Mouse (Mus musculus) layer of hippocampus, postnatal 10 days (tissue): Measurements from ENCODE around the gene Rhob. TPM values are rescaled to one million over a fixed set of nuclear protein-coding genes. Genes with fewer than 3 reads are reported as not detected.

Experiments
- DNase-seq, 2 experiments: peaks; one replicate each; pipeline ENCODE4 v3.0.0; 2021; ENCODE audit warnings: low spot score in 2 of 2
- total RNA-seq, 2 experiments: library from RNA; stranded (reverse); gene quantifications; 2 replicates each; pipeline ENCODE4 v1.2.3; 2021

The Rhob gene
- total RNA-seq, 2 experiments from 2014 or later = 303 to 334 TPM

DNA sequence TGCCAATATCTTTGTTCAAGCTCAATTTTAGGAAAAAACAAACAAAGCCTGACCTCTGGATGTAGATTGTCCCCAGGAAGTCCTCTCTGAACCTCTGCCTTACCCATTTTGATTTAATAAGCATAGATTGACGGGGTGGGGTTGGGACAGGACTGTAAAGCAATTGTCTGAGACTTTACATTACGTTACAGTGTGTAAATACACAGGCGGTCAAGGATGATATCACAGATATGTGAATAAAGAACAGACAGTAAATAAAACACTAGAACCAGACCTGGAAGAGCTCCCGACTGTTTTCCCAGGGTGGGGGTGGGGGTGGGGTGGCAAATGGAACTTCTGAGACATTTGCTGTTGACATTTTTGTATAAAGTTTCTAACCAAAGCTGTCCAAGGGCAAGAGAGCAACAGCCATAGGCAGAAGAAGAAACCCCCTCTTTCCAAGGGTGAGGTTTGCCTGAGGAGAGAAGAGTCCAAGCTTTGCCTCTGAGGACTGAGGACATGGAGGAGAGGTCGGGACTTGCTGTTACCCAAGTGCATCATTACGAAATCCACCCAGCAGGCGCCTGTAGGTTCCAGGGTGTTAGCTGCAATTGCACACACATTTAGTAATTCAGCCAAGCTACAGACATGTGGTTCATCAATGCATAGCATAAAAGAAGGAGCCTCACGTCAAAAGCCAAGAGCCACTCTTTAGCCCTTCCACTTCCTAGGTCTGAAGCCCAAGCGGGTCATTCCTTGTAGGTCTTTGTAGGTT is 7.3 kb upstream of the Rhob start:
- no peak for DNase-seq

DNA sequence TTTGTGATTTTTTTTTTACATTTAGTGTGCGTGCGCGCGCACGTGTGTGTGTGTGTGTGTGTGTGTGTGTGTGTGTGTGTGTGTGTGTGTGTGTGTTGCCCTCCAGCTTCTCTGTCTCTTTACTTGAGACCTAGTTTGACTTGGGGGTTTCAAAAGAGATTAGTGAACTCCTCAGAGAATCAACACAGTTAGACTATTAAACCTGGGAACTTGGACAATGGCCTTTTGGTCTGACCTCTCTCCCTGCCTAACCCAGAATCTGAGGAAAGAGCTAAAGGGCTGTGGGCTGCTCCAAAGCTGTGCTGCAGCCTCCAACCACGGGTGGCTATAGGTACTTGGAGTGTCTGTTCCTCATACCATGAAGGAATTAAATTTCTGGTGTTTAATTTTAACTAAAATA is 4.3 kb upstream of the Rhob start:
- no peak for DNase-seq

DNA sequence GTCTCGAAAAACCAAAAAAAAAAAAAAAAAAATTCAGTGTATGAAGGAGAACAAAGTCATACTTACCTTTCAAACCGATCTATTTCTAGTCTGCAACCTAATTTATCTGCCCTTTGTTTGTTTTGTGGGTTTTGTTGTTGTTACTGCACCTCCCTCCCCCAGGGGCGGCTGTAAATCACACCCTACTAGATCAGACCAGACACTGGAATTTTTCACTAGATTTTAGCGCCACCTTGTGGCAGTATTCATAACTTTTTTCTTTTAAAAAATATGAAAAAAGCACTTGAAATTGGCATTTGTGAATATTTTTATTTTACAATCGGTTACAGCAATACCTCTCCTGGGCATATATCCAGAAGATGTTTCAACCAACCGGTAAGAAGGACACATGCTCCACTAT is 2.7 kb upstream of the Rhob start:
- peak in 1 of 2 experiments; percentile 49 for DNase-seq

DNA sequence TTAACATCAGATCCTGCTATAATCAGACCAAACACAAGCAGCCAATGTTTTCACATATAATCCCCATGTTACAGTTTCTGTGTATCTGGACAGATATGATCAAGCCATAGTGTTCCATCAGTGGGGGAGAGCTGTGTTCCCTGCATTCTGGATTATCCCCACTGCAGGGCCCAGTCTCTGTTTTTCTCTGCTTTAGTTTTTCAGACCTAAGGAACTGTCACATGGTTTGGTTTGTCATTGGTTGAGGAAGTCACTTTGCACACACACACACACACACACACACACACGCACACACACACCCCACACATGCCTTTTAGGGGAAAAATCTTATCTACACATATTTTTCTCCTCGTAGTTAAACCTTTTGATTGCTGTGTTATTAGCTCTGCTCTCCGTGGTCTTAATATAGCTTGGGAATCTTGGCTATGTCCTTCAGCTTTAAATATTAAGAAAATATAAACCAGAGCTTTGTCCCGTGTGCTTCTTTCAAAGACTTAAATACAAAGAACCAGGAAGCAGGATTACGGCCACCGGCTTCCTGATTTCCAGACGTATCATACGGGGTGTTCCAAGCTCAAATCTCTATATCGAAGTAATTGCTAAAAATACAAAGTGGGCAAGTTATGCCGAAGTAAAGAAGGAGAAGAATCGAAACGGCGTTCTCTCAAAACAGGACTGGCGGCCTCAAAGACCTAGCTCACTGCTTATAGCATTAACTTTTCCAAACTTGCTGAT is 1.9 kb upstream of the Rhob start:
- DNase-seq = no peak

DNA sequence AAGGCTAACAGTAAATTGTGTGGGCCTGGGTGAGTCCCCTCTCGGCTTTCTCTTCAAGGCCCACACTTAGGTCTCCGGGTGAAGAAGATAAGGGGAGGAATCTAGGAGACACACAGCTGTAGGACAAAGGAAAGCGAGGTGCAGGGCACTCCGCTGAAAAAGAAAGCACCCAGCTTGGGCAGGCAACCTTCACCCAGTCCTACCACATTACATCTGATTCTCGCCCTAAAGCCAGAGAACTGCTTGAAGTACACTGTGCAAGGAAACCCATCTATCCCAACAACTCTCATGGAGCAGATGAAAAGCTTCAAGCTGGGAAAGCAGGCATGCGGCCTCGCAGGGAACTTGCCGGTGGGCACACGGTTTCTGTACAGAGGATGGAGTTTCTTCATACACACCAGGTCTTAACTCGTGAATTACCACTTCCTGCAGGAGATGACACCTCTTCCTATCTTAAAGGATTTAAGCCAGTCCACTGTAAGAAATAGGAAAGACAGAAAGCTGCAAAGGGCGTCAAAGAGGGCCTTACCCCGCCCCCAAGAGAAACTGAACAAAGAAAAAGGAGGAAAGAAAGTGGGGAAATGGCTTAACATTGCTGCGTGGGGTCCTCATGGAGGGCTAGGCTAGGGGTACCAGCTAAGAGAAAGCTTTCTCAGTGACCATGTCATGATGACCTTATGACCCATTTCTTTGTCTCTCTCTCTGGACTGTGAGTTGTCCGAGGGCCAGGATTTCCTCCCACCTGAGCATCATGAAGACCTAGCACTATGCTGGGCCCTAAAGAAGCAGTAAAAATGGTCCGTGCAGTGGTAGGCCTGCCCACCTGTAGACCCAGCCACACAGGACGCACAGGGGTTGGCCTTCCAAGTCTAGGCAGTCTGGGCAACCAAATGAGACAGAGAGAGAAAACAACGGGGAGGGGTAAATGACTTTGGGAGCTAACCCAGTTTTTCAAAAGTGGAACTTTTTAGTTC is 1.1 kb upstream of the Rhob start:
- no peak for DNase-seq

DNA sequence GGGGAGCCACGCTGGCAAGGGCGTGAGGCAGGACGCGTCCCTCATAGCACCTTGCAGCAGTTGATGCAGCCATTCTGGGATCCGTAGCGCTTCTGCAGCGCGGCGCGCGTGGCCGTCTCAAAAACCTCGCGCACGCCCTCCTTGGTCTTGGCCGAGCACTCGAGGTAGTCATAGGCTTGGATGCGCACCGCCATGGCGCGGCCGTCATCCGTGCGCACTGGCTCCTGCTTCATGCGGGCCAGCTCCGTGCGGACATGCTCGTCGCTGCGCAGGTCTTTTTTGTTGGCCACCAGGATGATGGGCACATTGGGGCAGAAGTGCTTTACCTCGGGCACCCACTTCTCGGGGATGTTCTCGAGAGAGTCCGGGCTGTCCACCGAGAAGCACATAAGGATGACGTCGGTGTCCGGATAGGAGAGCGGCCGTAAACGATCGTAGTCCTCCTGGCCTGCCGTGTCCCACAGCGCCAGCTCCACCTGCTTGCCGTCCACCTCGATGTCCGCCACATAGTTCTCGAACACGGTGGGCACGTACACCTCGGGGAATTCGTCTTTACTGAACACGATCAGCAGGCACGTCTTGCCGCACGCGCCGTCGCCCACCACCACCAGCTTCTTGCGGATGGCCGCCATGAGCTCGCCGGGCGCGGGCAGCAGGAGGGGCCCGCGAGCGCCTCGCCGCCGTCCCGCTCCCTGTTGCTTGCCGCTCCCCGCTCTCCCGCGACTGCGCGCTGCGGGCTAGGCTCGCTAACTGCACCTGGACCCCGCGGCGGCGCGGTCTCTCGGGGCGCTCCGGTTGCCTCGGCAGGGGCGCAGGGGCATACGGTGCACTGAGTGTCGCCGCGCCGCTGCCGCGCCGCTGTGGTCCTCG is 573 bp downstream of the Rhob start:
- DNase-seq = peak; percentile 69 to 70

DNA sequence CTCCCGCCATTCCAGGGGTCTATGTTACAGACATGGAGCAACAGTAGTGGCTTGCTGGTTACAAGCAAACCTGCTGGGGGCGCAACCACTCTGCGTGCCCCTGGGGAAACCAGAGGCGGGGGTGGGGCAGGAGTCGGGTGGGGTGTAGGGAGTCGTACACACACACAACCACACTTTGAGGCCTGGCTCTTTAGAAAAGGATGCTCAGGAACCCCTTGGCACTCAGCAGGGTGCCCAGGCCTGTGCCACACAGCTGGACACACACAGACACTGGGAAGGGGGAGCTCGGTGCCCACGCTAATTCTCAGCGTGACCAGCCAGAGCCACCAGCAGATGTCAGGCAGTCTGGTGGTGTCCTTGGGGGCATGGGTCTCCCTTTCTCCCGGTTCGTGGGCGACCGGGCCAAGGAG is 1.2 kb downstream of the Rhob start:
- DNase-seq = peak; percentile 66 to 77

DNA sequence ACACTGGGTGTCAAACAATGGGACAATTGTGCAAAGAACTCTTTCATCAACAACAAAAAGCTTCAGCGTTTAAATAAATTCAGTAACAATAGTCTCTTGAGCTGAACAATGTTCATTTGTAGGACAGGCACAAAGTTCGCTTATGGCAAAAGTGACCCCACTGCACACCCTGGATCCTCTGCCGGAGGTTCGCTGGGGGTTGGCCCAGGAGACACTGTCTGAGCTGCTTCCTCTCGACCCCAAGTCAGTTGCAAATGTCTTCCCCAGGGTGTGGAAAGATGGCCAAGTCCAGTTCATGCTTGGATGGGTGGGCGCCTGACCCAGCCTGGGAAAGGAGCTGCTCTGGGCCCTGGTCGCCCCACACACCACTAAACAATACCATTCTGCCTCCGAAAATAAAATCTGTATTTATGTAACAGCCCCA is 1.6 kb downstream of the Rhob start:
- DNase-seq = no peak

DNA sequence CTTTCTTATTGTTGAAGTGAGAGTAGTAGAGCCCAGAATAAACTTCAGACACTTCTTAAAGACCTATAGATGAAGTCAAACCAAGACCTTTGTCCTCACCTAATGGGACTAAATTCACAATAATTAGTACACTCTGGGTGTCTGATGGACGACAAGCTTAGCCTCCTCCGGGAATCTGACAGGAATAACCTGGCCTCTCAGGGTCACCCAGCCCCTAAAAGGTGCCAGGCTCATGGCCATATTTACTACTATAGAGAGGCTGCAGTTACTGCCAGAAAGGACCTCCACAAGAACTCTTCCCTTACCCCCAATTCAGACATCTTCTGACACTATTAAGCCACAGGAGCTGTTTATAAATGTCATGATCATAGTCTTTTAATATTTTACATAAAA is 2.5 kb downstream of the Rhob start:
- DNase-seq = no peak

DNA sequence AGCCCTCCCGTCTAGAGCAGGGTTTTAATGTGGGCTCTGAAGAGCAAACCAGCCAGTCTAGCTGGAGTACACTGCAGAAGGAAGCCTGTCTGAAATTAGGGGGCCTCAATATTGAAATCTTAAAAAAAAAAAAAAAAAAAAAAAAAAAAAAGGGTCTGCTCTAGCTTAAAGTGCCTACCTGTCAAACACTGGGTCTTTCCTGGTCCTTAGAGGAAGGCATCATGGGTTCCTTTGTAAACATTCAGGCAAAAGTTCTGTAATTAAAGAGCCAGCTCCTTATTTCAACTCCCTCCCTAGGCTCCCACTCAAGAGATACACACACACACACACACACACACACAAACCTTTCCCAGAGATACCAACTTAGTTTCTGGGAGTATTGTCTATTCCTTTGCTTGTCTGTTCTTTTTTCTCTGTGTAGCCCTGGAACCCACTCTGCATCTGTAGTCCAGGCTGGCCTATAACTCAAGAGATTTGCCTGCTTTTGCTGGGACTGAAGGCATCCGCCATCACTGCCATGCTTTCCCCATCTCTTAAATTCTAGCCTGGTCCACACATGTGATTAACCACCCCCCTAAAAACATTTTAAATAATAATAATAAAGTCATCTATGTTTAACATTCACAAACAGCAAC is 3.0 kb downstream of the Rhob start:
- no peak for DNase-seq

DNA sequence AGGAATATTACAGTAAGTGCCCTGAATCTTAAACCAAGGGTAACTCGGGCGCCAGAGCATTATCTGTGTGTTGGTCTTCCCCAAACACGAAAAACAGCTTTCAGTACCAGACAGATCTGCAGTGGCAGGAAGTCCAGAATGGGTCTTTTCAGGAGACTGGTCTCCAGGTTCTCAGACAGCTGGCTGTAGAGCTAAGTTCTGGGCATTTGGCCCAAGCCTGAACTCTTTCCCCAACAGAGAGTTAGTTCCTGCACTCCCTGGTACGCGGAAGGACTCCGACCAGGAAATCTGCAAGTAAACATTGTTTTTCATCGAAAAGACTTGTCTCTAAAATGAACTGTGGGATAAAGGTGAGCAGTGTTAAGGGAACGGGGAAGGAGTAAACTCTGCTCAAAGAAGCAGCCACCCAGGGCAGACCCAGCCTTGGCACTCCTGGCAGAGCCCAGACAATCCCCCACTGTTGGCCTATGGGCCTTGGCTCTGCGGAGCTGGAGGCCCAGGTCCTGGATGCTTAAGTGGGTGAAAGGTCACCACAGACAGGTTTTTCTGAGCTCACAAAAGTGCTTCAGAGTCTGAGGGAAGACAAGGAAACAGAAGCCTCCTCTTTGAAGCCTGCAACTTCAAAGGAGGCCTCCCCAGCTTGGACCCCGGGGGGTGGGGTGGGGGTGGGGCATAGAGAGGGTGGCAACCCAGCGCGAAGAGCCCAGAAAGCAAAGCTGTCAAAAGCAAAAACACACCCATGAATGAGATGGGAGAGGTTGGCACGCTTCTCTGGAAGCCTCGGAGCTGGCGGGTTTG is 3.7 kb downstream of the Rhob start:
- peak; percentile 64 to 66 for DNase-seq

DNA sequence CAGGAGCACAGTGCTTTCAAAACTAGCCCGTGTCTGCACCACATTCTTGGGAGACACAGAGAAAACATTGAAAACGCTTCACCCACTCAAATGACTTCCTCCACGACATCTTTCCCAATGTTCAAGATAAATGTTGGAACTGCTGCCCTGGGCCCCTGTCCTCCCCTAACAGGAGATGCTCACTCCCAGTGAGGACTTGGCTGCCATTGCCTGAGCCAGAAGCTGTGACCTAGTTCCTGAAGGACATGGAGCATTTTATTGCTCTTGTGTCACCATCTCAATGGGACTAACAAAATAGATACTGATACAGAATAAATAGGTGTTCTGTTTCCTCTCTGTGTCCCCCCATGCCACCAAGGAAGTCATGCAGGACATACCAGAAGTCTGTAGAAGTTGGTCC is 5.1 kb downstream of the Rhob start:
- DNase-seq = no peak

DNA sequence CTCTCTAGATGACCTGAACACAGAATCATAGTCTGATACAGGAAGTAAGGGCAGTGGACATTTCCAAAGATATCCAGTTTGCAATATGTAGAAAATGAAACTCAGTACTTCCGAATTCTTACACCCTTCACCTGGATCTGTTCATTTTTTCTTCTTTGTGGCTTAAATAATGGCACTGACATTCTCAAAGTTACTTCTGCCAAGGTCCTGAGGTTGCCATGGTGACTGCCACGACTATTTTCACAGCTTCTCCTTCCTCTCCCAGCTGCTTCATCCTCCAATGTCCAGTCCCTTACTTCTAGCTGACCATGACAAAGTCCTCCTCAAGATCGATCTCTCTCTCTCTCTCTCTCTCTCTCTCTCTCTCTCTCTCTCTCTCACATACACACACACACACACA is 6.4 kb downstream of the Rhob start:
- no peak for DNase-seq

DNA sequence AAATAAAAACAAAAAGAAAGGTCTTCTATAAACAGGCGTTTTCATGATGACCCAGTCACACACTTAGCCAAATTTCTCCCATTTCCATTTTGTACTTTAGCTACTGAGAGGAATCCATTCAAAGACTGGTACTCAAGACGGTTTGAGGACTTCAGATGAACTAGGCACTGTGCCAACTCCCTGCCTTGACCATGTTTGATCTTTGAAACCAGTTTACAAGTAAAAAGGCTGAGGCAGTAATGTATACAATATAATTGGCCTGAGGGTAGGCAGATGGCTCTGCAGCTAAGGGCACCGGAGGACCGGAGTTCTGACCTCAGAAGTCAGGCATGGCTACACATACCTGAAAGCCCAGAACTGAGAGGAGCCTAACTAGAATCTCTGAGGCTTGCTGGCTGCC is 10.7 kb downstream of the Rhob start:
- DNase-seq = no peak

DNA sequence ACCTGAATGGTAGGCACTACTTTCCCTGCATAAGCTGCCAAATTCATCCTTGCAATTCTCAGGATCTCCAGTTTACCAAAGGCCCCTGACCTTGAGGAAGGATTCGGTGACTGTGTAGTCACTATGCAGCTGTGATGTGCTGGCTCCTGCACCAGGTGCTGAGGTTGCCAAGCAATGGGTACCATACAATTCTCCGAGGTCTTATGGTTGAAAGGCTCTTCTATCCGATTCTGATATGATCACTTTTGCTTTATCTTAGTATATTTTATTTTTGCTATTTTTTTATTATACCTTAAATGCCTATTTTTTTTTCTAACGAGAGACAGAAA is 11.2 kb downstream of the Rhob start:
- no peak for DNase-seq

DNA sequence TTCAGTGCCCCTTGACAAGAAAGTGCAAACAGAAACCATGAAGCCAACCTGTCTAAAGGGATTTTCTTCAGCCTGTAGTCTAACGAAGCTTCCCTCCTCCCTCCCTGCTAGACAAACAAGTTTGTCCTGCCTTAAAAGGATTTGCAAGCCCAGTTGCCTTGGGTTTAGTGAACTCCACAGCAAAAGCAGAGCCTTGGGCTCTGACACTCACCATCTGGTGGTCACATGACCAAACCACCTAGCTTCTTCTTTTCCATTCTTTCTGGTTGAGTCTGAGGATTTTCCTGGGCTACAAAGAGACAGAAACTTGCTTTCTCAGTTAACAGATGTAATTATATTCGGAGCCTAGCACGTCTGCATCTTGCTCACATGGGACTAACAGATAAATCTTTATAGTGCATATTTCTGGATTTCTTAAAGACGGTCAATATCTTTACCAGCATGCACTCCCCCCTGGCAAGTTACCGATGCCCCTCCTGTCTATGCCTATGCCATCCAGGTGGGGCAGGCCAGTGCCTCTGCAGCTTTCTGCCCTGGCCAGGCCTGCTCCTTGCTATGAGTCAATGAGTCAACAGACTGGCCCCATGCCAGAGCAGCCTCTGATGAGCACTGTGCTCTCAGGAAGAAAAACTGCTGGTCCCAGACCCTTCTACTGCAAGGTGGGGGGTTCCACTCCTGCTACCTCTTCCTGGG is 11.7 kb downstream of the Rhob start:
- DNase-seq = peak in 1 of 2 experiments; percentile 52

DNA sequence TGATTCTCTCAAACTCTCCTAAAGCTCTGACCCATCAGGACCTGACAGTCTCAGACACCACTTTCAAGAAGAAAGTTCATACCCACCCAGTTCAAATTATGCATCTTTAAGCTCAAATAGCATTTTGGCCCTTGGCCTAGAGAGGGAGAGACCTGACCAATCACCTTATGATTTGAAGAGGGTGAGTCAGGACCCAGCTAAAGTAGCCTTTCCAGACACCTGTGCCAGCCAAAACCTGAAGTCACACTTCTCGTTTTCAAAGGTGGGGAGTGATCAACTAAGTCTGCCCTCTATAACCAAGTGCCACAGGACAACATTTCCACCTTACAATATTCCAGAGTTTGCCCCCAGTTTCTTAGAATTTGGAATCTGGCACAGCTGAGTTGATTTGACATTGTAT is 12.5 kb downstream of the Rhob start:
- DNase-seq = no peak

DNA sequence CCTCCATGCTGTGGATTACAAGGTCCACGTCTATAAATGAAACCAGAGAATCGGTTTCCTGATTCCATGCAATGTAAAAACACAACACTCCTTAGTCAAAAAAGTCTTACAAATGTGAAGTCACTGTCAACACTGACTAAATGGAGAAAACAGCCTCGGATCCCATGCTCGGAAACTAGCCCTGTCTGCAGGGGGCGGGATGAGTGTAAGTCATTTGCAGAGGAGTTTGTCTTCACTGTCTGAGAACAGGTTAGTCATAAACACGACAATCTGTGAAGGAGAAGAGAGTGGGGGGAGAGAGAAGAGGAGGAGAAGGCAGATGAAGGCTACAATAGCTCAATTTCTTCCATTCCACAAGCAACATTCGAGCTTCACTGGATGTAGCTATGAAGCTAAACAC is 14.6 kb downstream of the Rhob start:
- no peak for DNase-seq

DNA sequence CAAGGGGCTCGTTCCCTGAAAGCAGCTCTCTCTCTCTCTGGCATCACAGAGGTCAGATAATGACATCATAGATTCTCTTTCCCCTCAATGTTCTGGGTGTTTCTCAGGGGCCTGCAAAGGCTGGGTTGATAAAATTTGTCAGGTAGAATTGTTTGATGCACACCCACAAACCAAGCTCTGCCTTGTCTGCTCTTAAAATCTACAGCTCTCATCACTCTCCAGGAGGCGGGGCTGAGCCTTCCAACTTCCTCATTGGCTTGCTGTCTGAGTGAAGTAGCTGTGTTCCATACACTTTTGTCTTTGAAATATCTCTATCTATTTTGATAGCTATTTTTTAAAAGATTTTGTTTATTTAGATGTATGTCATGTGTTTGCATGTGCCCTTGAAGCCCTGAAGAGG is 17.6 kb downstream of the Rhob start:
- no peak for DNase-seq
